Mouse (Mus musculus): ENCODE measurements at regions not wholly inside any gene's neighbourhood (a gene's known extent, or its start where the extent isn't known, plus 50 kb on each side); places are given as distances from the start of the nearest gene placed in this dataset.

GRCm38 (mm10) chr13:51960262-51960661 lies 113.8 kb downstream of the Gadd45g start:
- no peak for TF ChIP-seq CTCF (IDR thresholded peaks at IDR 0.05; ENCODE audit: low read depth, low read length)
- TF ChIP-seq POLR2A (IDR thresholded peaks at IDR 0.05; ENCODE audit: borderline replicate concordance, low read depth, low read length) = no peak
